Mouse (Mus musculus): ENCODE measurements around the gene Glt1d1.

GRCm38 (mm10) chr5:127660979-127661378 is 28.9 kb downstream of the Glt1d1 start:
- TF ChIP-seq CTCF (IDR thresholded peaks at IDR 0.05; ENCODE audit: low read depth) (no peak), EP300 (optimal IDR thresholded peaks at IDR 0.05) (no peak)
